Mouse (Mus musculus) E14TG2a.4 (cell line): ENCODE results near the gene Flna.

Experiments
- H3K27me3 ChIP-seq: 2 replicates; pipeline ENCODE4 v1.6.1; 2014; ENCODE audit warnings: low read length, control low read depth; ENCODE audit not compliant: insufficient read depth
- H3K36me3 ChIP-seq: 2 replicates; pipeline ENCODE4 v1.6.1; 2014; ENCODE audit warnings: low read length, control low read depth; ENCODE audit not compliant: insufficient read depth
- H3K4me1 ChIP-seq: replicated peaks from 2 replicates; pipeline ENCODE4 v1.6.1; 2014; ENCODE audit warnings: low read depth, low read length, control low read depth
- H3K4me3 ChIP-seq: replicated peaks from 2 replicates; pipeline ENCODE4 v1.5.1; 2014; ENCODE audit warnings: mild to moderate bottlenecking, low read length
- H3K9me3 ChIP-seq: 2 replicates; pipeline ENCODE4 v1.6.1; 2014; ENCODE audit warnings: low read length, control low read depth
- CTCF ChIP-seq: conservative IDR thresholded peaks from 2 replicates; pipeline ENCODE4 v1.5.1; 2014; ENCODE audit warnings: low read length
- NANOG ChIP-seq: IDR thresholded peaks from 2 replicates; pipeline ENCODE4 v1.6.1; 2014; ENCODE audit warnings: borderline replicate concordance, low read length, mixed read lengths
- POU5F1 ChIP-seq: IDR thresholded peaks from 2 replicates; pipeline ENCODE4 v1.6.1; 2014; ENCODE audit warnings: low read length, borderline replicate concordance

Gene Flna

GRCm38 (mm10) chrX:74176959-74177358 is 72.7 kb downstream of the Flna start, which contains the start of gene Tktl1:
Gene Tktl1, plus strand, starts transcription at chrX:74177259.
- TF ChIP-seq CTCF = no peak
- no peak for TF ChIP-seq NANOG
- TF ChIP-seq POU5F1 = no peak
- H3K4me1 ChIP-seq = no peaks in the 10 kb centered on the region
- no peaks in the 10 kb centered on the region for H3K27me3 ChIP-seq
- H3K9me3 ChIP-seq = peaks cover 6% of the 10 kb centered on the region; the same call in 1 of the 2 replicates
- no peak within 1 kb of the TSS for H3K4me3 ChIP-seq
- H3K36me3 ChIP-seq = no peaks in the 10 kb centered on the region
